Mouse (Mus musculus) urinary bladder, postnatal 36 days (tissue): ENCODE data around the gene Dclk1.
A peak's percentile ranks its signal among the peaks of the same experiment; 100 is the strongest.

Source experiments
- DNase-seq, 2 experiments: peaks; one replicate each; pipeline ENCODE4 v3.0.0; 2022; ENCODE audit warnings: low spot score in 2 of 2, mixed read lengths in 1 of 2

Gene Dclk1

DNA sequence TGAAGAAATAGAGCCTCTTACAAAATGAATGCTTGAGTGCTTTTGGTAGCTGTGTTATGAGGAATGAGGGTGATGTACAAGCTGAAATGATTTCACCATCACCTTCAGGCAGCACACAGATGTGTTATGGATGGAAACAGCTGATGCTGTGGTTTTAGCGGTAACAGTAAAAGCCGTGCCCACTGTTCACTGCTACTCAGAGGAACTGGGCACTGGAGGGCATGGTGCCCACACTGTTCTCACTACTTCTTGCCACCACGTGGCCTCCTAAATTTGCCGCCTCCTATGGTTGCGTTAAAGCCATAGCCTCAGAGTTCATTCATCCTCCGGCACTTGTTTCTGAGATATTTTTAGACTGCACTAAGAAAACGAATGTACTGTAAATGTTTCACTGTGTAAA, 18.0 kb downstream of the Dclk1 start:
- DNase-seq, result no peak

DNA sequence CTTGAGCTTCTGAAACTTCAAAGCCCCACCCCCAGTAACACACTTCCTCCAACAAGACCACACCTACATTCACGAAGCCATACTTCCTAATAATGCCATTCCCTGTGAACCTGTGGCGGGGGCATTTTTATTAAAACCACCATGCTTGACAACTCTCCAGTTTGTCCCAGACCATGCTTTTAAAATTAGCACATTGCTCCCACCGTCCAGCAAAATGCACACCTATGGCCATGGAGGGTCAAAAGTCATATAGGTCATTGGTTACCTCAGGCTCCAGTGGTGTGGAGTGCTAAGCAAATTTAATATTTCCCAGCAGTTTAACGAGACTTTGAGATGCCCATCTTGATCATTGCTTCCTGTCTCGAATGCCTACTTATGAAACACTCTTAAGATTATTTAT, 23.9 kb downstream of the Dclk1 start:
- DNase-seq, result no peak

DNA sequence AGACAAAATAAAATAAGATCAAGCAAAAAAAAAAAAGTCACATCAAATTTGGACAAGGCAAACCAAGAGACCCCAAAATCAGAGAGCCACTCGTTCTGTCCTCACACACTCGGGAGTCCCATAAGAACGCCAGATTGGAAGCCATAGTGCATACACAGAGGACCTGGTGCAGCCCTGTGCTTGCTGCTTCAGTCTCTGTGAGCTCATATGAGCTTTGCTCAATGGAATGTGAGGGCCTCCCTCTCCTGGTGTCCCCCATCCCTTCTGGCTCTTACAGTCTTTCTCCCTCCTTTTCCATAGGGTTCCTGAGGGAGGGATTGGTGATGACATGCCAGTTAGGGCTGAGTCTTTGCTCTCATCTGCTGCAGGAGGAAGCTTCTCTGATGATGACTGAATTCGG, 27.6 kb downstream of the Dclk1 start:
- no peak for DNase-seq

GRCm38 (mm10) chr3:55270345-55270744, 28.2 kb downstream of the Dclk1 start:
- no peak for DNase-seq

- DNase-seq, result no peak
Measured at GRCm38 (mm10) chr3:55270920-55271319, 28.8 kb downstream of the Dclk1 start.

GRCm38 (mm10) chr3:55272536-55272935, 30.4 kb downstream of the Dclk1 start:
- no peak for DNase-seq

- no peak for DNase-seq
Measured at GRCm38 (mm10) chr3:55276446-55276845, 34.3 kb downstream of the Dclk1 start.

DNA sequence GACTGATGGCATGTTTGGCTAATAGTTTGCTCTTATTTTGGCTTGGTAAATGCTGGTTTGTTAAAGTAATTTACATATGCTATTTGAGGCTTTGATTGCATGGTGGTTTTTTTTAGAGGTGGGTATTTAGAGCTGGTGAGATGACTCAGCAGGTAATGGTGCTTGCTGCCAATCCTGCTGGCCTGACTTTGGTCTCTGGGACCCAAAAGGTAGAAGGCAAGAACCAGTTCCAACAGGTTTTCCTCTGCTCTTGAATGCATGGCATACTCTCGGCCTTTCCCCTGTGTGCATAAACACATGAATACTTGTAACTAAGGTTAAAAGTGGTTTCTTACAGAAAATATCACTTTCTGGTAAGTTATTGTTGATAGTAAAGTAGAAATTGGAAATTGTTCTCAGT, 34.7 kb downstream of the Dclk1 start:
- no peak for DNase-seq

DNA sequence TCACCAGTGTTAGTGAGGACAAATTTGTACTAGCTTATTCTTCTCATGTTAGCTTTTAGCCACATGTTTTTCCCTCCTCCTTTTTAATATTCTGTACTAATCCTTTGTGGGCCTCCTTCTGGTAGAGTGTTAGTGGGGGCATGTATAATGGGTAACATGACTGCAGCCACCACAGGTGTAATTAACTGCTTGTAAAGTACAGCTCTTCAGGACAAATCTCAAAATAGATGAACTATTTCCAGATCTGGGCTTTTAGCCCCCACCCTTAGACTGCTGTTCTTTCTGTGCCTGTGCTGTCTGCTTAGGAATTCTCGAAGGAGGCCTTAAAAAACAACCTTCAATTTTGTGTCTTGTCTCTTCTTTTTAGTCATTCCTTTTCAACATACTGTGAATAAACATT, 35.7 kb downstream of the Dclk1 start:
- no peak for DNase-seq

DNA sequence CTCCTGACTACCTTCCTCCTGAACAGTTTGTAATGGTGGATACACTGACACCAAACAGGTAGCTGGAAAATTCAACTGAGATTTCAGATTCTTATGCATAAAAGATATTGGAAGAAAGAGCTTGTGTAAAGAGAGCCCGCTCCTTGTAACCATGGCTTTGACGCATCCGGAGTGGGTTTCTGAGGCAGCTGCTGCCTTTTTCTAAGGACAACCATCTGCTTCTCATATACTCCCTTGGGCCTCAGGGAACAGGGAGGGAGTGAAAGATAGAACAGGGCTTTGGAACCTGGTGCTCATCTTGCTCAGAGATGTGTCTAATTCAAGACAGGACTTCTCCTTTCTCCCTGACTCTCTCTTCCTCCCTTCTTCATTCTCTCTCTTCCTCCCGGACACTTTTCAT, 37.8 kb downstream of the Dclk1 start:
- no peak for DNase-seq

DNA sequence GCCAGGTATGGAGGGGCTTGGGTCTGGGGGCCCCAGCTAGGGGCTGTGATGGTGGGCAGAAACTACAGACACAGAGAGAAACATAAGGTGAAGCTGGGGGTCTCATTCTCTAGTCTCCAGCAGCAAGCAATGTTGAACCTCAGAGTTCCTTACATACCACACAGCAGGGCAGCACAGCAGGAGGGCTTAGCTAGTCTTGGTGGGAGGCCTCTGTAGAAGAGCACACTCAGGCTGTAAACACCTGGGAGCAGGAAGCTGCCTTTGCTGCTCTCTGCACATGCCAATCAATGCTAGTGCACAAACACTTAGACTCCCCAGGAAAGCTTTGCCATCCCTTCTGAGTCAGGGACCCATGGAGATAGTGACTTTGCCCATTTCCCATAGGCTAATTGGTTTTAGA, 38.3 kb downstream of the Dclk1 start:
- no peak for DNase-seq

GRCm38 (mm10) chr3:55284215-55284614, 42.1 kb downstream of the Dclk1 start:
- no peak for DNase-seq

- no peak for DNase-seq
Measured at GRCm38 (mm10) chr3:55288726-55289125, 46.6 kb downstream of the Dclk1 start.

DNA sequence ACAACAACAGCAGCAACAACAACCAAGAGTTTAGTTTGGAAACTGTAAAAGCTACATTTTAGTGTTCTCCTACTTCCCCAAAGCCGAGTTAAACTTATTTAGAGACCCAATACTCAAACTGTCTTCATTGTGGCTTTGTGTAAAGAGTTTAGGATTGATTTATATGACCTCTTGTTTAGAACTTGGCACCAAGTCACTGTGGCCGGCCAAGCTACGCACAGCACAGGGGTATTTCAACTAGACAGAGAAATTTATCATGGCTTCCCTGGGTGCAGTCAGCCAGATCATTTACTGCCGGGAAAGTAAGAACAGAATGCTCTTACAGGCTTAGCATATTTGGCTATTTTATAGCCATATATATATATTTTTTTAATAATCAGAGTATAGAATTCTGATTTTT, 49.8 kb downstream of the Dclk1 start:
- DNase-seq, result no peak

DNA sequence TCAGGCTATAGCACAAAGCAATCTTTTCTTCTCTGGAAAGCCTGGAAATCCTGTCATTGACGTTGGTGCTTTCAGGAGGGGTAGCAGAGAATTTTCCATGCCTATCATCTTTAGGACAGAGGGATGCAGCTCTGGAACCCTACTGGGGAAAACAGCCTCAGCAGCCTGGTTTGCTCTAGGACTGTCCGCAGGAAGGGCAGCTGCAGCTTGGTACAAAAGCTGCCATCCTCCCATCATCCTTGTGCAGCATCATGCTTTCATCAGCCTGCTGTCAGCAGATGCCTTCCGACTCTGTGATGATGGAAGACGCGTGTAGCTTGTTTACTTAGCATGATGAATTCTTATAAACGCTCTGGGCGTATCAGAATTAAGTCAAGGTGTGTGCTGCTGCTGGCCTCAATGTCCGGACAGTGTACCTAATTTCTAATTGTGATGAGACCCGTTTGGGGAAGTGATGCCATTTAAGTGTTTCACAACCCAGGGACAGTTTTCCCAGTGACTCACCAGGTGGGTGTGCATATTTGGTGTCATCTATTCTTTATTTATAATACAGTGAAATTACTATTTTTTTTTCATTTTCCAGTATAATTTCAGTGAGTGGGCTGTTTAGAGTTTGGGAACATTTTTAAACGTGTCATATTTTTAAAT, 50.7 kb downstream of the Dclk1 start:
- no peak for DNase-seq

- DNase-seq, result no peak
Measured at GRCm38 (mm10) chr3:55305653-55306052, 63.5 kb downstream of the Dclk1 start.

DNA sequence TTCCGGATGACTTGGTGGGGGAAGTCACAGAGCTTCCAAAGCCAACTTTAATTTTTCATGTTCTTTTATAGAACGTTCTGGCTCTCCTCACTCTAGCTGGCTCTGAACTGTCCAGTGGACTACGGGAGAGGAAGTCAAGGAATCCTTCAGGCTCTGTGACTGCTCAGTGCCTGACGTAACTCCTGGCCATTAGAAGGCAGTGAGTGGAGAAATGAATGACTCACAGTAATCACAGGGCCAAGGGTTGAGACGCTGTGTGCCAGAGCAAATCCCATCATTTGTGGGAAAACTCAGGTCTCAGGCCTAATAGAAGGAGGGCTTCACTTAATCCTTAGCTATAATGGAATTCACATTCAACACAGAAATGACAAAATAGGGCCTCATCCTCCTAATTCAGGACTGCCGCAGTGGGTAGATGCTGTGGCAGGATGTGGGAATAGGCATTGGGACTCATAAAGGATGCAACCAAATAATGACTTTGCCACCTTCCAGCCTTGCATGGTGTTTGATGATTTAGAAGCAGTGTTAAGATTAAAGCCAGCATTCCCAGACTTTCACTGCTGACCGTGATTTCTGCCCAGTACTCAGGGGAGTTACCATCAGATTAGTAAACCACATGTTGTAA, 65.5 kb downstream of the Dclk1 start:
- DNase-seq, result peak; percentile 3 to 50

- peak in 1 of 2 experiments; percentile 4 for DNase-seq
Measured at GRCm38 (mm10) chr3:55309961-55310360, 67.8 kb downstream of the Dclk1 start.

GRCm38 (mm10) chr3:55315827-55316226, 73.7 kb downstream of the Dclk1 start:
- no peak for DNase-seq

GRCm38 (mm10) chr3:55318021-55318420, 75.9 kb downstream of the Dclk1 start:
- no peak for DNase-seq

- no peak for DNase-seq
Measured at GRCm38 (mm10) chr3:55320572-55320971, 78.4 kb downstream of the Dclk1 start.

GRCm38 (mm10) chr3:55324029-55324428, 81.9 kb downstream of the Dclk1 start:
- no peak for DNase-seq

DNA sequence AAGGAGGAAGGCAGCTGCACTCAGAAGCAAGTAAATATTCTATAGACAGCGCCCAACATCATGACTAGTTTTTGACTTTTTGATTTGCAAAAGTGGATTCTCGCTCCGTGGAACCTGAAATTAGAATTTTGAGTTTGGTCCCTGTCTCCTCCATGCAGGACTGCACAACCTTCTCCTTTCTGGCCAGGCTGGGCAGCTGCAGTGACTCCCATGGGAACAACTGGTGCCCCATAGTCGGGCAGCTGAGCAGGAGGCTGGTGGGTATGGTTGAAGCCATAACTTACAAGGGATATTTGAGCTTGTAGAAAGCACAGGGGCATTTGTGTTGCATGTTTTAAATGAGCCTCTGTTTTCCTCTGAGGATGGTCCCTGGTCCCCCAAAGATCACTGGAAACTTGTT, 88.3 kb downstream of the Dclk1 start:
- DNase-seq, result no peak

DNA sequence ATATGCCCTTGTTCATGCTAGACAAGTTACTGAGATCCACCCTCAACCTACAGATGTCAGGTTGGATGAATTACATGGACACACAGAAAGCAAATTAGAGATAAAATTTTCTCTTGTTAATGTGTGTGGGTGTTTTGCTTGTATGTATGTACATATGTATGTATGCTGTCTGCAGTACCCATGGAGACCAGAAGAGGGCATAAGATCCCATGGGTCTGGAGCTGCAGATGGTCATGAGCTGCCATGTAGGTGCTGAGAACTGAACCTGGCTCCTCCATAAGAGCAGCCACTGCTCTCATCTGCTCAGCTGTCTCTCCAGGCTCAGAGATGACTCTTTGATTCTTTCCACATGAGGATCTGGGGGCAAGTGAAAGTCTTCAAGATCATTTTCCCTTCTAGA, 89.5 kb downstream of the Dclk1 start:
- DNase-seq, result no peak
